Mouse (Mus musculus) frontal cortex, postnatal 10 days (tissue): ENCODE results near the gene Susd2.
A peak's percentile ranks its signal among the peaks of the same experiment; 100 is the strongest.

Experiments
- DNase-seq, 2 experiments: peaks; one replicate each; pipeline ENCODE4 v3.0.0; 2022; ENCODE audit warnings: low spot score in 2 of 2, mixed read lengths in 1 of 2

Gene Susd2

GRCm38 (mm10) chr10:75643741-75644343 lies at the start of gene Susd2:
Gene Susd2 (minus strand): TSS chr10:75644008.
- DNase-seq: no peak

- DNase-seq: no peak
These were observed 44.8 kb upstream of the Susd2 start for GRCm38 (mm10) chr10:75688598-75688997.

- no peak for DNase-seq
These were observed 42.9 kb upstream of the Susd2 start for GRCm38 (mm10) chr10:75686724-75687123.

DNA sequence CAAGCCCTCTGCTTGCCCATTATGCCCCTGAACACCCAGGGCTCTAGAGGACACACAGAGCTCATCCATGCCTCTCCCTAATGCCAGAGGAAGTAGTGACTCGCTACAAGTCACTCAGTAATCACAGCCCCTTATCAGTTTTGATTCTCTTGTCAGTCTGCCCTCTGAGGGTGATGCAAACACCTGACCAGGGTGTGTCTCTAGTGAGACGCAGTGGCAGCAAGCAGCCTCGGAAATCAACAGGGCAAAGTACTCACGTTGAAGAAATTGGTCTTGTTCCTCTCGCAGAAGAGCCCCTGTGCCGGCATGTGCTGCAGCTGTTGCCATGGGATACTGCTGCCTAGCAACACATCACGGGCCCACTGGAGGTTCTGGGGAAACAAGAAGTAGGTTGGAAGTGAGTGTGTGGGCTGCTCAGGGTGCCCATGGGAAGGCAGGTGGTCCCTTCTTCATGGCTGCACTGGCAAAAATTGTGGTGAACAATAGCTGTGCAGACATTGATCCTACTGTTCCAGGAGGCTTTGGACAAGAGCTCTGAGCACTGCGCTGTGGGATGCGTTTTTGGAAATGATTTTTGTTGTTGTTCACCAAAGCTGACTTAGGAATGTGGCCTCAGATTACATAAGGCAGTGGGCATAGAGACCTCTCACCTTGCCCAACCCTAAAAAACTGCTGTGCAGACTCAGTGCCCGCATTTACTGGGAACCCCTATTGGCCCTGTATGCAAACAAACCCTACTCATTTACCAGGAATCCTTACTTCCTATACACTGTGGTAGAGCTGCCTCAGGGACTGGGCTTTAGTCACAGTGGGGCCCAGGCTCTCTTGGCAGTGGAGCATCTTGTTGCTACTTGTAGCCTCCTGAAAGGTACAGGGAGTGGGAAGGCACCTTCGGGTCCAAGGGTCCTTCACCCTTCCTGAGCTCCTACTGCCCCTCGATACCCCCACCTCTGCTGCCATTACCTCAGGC lies 40.5 kb upstream of the Susd2 start:
- peak; percentile 85 to 86 for DNase-seq

DNA sequence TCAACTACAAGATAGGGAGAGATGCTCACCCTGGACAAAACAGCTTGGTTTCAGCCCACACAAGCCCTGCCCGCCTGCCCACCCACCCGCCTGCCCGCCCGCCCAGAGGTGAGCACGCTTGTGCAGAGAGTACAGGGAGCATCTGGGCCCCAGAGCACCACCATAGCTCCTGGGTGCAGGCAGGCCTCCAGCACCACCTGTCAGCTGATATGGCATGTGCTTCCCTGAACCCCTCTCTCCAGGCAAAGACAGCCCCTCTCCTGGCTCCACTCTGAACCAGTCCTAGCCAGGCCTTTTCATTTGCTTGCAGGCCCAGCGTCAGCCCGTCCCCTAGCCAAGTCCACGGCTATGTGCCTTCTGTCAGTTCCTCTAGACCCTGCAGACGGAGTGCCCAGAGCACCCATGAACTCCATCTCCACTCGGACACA lies 36.8 kb upstream of the Susd2 start:
- DNase-seq: no peak

DNA sequence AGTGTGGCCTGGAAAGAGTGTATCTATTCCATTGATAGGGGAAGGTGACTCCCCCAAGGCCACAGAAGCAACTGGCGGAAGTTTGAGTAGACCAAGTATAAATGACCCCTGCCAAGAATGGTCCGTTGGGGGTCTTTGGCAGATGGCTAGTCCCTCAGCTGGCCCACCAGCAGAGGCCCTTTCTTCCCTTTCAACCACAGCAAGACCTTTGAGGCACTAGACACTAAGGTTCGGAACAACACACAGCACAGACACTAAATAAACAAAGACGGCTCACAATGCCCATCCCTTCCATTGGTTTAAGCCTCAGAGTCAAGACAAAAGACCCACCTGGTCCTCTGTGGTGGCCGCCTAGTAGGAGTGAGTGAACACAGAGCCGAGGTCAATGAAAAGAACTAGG lies 35.4 kb upstream of the Susd2 start:
- DNase-seq: no peak

GRCm38 (mm10) chr10:75677989-75678388 lies 34.2 kb upstream of the Susd2 start:
- no peak for DNase-seq

- no peak for DNase-seq
These were observed 33.8 kb upstream of the Susd2 start for GRCm38 (mm10) chr10:75677571-75677970.

- no peak for DNase-seq
These were observed 33.2 kb upstream of the Susd2 start for GRCm38 (mm10) chr10:75676819-75677565.

DNA sequence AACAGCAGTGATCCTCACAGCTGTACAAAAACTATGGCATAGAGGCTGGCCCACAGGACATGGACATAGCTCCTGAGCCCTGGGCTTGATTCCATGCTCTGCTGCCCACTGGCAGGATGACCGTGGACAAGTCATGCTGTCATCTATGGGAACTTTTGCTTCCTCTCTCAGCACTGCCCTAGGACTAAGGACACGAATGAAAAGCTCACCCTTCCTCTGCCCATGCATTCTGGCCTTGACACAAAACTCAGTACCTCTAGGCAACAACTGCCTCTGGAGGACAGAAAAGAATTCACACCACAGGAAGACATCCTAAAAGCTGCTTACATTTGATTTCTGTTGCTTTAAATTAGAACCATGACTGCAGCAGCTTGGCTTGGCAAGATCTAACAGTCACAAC lies 32.5 kb upstream of the Susd2 start:
- no peak for DNase-seq

- DNase-seq: no peak
These were observed 31.8 kb upstream of the Susd2 start for GRCm38 (mm10) chr10:75675594-75675993.

DNA sequence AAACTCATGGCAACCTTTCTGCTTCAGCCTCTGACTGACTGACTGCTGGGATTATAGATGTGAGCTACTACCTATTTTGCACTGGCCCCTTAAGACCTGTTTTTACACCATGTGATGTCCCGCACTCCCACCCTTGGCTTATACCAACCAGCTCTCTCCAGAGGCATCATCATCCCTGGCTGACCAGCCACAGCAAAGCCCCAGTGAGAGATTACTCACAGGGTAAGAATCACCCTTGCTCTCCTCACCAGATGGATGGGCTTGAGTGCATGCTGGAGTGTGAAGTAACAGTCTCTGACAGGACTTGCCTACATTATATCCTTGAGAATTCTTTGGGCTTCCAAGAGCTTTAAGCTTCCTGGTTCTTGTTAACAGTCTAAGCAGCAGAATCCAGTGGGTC lies 26.1 kb upstream of the Susd2 start:
- no peak for DNase-seq

GRCm38 (mm10) chr10:75667911-75668270 lies 24.1 kb upstream of the Susd2 start:
- peak; percentile 47 to 50 for DNase-seq

DNA sequence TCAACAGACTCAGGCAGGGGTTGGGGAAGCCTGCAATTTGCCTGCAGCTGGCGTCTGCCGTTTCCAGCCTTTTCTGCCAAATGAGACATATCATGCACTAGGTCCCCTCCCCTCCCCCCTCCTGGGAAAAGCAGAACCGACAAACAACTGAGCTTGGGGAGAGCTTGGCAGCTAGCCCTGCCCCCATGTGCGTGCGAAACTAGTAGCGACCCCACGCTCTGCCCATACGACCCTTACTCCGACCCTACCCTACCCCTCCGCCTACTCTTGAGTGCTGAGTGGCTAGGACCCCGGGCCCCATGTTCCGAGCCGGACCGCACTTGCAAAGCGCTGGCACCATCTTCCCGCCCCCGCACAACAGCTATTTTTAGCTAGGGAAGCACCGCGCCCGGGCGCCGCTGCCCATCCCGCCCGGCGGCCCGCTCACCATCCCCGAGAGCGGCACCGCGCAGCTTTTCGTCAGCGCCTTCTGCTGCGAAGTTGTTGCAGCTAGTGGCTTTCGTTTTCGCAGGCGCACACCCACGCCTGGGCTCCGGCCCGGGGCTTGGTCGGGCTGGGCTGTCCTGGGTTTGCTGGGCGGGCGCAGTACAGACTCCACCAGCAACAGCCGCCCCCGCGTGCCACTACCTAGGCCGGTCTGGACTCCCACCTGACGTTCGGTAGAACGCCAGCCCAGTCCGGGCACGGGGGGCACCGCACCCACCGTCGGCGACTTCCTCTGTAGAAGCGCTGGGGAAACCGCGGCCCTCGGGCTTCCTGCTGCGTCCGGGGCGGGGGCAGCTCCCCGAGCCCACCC lies 23.5 kb upstream of the Susd2 start:
- peak; percentile 73 to 83 for DNase-seq

GRCm38 (mm10) chr10:75666451-75667030 lies 22.7 kb upstream of the Susd2 start:
- no peak for DNase-seq

DNA sequence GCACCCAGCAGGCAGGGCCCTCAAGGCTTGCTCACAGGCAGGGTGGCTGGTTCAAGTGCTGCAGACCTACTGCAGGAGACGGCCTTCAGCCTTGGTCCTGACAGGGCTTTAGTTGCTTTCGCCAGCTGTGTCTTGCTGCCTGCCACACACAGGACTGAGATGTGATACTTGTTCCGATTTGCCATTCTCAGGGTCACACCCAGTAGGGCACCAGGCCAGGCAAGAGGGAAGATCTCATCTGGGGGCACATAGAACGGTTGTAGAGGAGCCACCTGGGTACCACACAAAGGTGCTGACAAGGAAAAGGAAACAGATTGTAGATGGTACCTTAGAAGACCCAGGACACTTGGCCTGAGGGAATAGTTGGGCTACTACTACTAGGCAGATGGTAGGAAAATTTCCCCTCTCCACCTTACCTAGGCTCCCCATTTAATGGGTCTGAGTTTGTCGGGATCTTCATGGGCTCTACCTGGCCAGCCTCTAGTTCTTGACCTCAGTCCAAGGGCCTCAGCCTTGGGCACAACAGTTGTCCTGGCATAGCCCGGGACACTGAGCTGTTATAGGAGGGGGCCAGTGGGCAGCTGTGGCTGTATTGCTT lies 21.0 kb upstream of the Susd2 start:
- DNase-seq: no peak

DNA sequence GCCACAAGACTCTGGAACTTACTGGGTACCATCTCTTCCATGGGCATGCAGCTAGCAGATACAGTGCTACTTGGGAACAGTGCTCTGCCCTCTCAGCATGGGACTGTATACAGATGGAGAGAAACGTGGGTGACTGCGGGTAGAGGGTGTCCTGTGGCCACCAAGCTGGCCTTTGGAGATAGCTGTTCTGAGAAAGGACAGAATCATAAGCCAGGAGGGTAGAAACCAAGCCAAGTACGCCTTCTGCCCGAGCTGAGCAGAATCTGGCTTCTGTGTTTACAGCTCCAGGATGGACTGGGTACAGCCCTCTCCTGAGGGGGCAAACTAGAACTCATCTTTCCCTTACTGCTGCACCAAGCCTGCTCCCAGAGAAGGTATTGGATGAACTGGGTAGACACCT lies 18.8 kb upstream of the Susd2 start:
- DNase-seq: no peak

- DNase-seq: no peak
These were observed 18.1 kb upstream of the Susd2 start for GRCm38 (mm10) chr10:75661876-75662275.

DNA sequence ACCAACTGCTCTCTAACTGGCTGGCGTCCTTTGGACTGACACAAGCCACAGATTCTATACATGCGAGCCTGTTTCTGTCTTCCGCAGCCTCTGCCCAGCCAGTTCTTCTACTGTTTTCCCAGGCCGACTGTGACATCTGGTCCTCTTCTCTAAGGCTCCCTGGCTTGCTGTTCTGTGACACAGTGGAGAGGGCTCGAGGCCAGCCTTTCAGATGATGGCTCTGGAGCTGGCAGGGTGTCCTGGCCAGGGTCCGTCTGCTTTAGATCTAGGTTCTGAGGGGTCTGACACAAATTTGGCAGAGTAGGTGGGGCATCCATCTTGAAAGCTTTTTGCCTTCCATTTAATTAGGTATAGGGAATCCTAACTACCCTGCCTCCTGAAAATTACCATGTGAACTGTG lies 17.6 kb upstream of the Susd2 start:
- no peak for DNase-seq

- DNase-seq: no peak
These were observed 14.0 kb upstream of the Susd2 start for GRCm38 (mm10) chr10:75657772-75658171.

- DNase-seq: no peak
These were observed 13.4 kb upstream of the Susd2 start for GRCm38 (mm10) chr10:75657165-75657564.
